Mouse (Mus musculus) CH12.LX (cell line): ENCODE results near the gene Fbxl17.

ENCODE experiments used
- CHD2 ChIP-seq: IDR thresholded peaks from 2 replicates; pipeline ENCODE4 v1.6.1; 2011; ENCODE audit warnings: low read length, improper control_type of control experiment
- CTCF ChIP-seq, 2 experiments: IDR thresholded peaks in 1 of 2; conservative IDR thresholded peaks in 1 of 2; 2 replicates each; pipeline ENCODE4 v1.5.1; 2011 to 2012; ENCODE audit warnings: low read depth in 2 of 2, low read length in 2 of 2, improper control_type of control experiment in 1 of 2, inconsistent platforms in 1 of 2, mild to moderate bottlenecking in 1 of 2, moderate library complexity in 1 of 2
- ELF1 ChIP-seq: IDR thresholded peaks from 2 replicates; pipeline ENCODE4 v1.6.1; 2014; ENCODE audit warnings: low read depth, mild to moderate bottlenecking, inconsistent platforms, low read length, improper control_type of control experiment
- EP300 ChIP-seq: IDR thresholded peaks from 2 replicates; pipeline ENCODE4 v1.6.1; 2011; ENCODE audit warnings: low read length, improper control_type of control experiment
- ETS1 ChIP-seq: conservative IDR thresholded peaks from 2 replicates; pipeline ENCODE4 v1.6.1; 2012; ENCODE audit warnings: low read depth, mild to moderate bottlenecking, inconsistent platforms, low read length, improper control_type of control experiment, moderate library complexity
- IRF4 ChIP-seq: IDR thresholded peaks from 2 replicates; pipeline ENCODE4 v1.6.1; 2014; ENCODE audit warnings: low read depth, mild to moderate bottlenecking, inconsistent platforms, low read length, improper control_type of control experiment
- MAX ChIP-seq: IDR thresholded peaks from 2 replicates; pipeline ENCODE4 v1.6.1; 2011; ENCODE audit warnings: low read length, improper control_type of control experiment
- MEF2A ChIP-seq: IDR thresholded peaks from 2 replicates; pipeline ENCODE4 v1.6.1; 2014; ENCODE audit warnings: low read depth, mild to moderate bottlenecking, inconsistent platforms, low read length, improper control_type of control experiment, borderline replicate concordance
- POLR2A ChIP-seq: IDR thresholded peaks from 2 replicates; pipeline ENCODE4 v1.6.1; 2011; ENCODE audit warnings: low read depth, mild to moderate bottlenecking, improper control_type of control experiment, low read length
- SMC3 ChIP-seq: IDR thresholded peaks from 2 replicates; pipeline ENCODE4 v1.6.1; 2011; ENCODE audit warnings: low read depth, low read length, improper control_type of control experiment
- UBTF ChIP-seq: IDR thresholded peaks from 2 replicates; pipeline ENCODE4 v1.6.1; 2012; ENCODE audit warnings: low read depth, mild to moderate bottlenecking, inconsistent platforms, low read length, improper control_type of control experiment, moderate library complexity
- ZC3H11A ChIP-seq: IDR thresholded peaks from 2 replicates; pipeline ENCODE4 v1.6.1; 2012; ENCODE audit warnings: low read depth, mild to moderate bottlenecking, inconsistent platforms, low read length, improper control_type of control experiment
- ZKSCAN1 ChIP-seq: IDR thresholded peaks from 2 replicates; pipeline ENCODE4 v1.6.1; 2012; ENCODE audit warnings: low read depth, inconsistent platforms, low read length, improper control_type of control experiment, borderline replicate concordance

GRCm38 (mm10) chr17:63012571-63012923 is 487.3 kb downstream of the Fbxl17 start:
- TF ChIP-seq SMC3: no peak
- no peak for TF ChIP-seq CHD2
- no peak for TF ChIP-seq POLR2A
- no peak for TF ChIP-seq ETS1
- TF ChIP-seq MEF2A: no peak
- no peak for TF ChIP-seq ZKSCAN1
- TF ChIP-seq IRF4: no peak
- no peak for TF ChIP-seq CTCF (conservative IDR thresholded peaks at IDR 0.05 in 1 of 2, IDR thresholded peaks at IDR 0.05 in 1 of 2; ENCODE audit: low read depth in 2 of 2, low read length in 2 of 2)
- no peak for TF ChIP-seq ZC3H11A
- no peak for TF ChIP-seq ELF1
- TF ChIP-seq EP300: no peak
- no peak for TF ChIP-seq UBTF
- TF ChIP-seq MAX: no peak
